Mouse (Mus musculus) layer of hippocampus, adult 2 months (tissue): ENCODE measurements at regions not wholly inside any gene's neighbourhood (a gene's known extent, or its start where the extent isn't known, plus 50 kb on each side); places are given as distances from the start of the nearest gene placed in this dataset.

ENCODE experiments used
- DNase-seq, 2 experiments: peaks; one replicate each; pipeline ENCODE4 v3.0.0; 2022; ENCODE audit warnings: low spot score in 2 of 2
- H3K27ac ChIP-seq: fragments of 200-600 bp; 2 replicates; pipeline ENCODE4 v1.8.1; 2022
- H3K4me3 ChIP-seq: fragments of 200-600 bp; 2 replicates; pipeline ENCODE4 v1.8.1; 2022; ENCODE audit warnings: mild to moderate bottlenecking
- CTCF ChIP-seq: fragments of 200-600 bp; conservative IDR thresholded peaks from 2 replicates; pipeline ENCODE4 v1.8.1; 2022; ENCODE audit warnings: antibody characterized with exemption, mild to moderate bottlenecking, moderate library complexity

GRCm38 (mm10) chr2:101247133-101247532 is 377.4 kb upstream of the Rag2 start:
- Histone ChIP-seq H3K27ac (no peak overlapping the region), H3K4me3 (no peak overlapping the region)
- TF ChIP-seq CTCF: no peak
- DNase-seq: no peak

- Histone ChIP-seq H3K4me3 (no peak overlapping the region), H3K27ac (no peak overlapping the region)
- DNase-seq: no peak
- no peak for TF ChIP-seq CTCF
These were observed 372.3 kb upstream of the Rag2 start for GRCm38 (mm10) chr2:101252228-101252627.

- no peak overlapping the region for H3K4me3 ChIP-seq
- no peak overlapping the region for H3K27ac ChIP-seq
- TF ChIP-seq CTCF: no peak
- DNase-seq: no peak
These were observed 368.1 kb upstream of the Rag2 start for GRCm38 (mm10) chr2:101256464-101256863.

GRCm38 (mm10) chr2:101263934-101264333 is 360.6 kb upstream of the Rag2 start:
- DNase-seq: no peak
- H3K4me3 ChIP-seq: no peak overlapping the region
- no peak overlapping the region for H3K27ac ChIP-seq
- no peak for TF ChIP-seq CTCF

GRCm38 (mm10) chr2:101266685-101267374 is 357.7 kb upstream of the Rag2 start:
- no peak overlapping the region for H3K4me3 ChIP-seq
- TF ChIP-seq CTCF: no peak
- no peak overlapping the region for H3K27ac ChIP-seq
- DNase-seq: no peak

- no peak for TF ChIP-seq CTCF
- Histone ChIP-seq H3K4me3 (no peak overlapping the region), H3K27ac (no peak overlapping the region)
- no peak for DNase-seq
These were observed 350.4 kb upstream of the Rag2 start for GRCm38 (mm10) chr2:101274045-101274664.

- H3K4me3 ChIP-seq: no peak overlapping the region
- TF ChIP-seq CTCF: no peak
- H3K27ac ChIP-seq: no peak overlapping the region
- DNase-seq: no peak
These were observed 339.6 kb upstream of the Rag2 start for GRCm38 (mm10) chr2:101284886-101285285.

- H3K27ac ChIP-seq: no peak overlapping the region
- no peak overlapping the region for H3K4me3 ChIP-seq
- TF ChIP-seq CTCF: no peak
- DNase-seq: no peak
These were observed 336.4 kb upstream of the Rag2 start for GRCm38 (mm10) chr2:101288119-101288518.

- H3K4me3 ChIP-seq: no peak overlapping the region
- peak; percentile 77 for TF ChIP-seq CTCF
- H3K27ac ChIP-seq: no peak overlapping the region
- no peak for DNase-seq
These were observed 335.4 kb upstream of the Rag2 start for GRCm38 (mm10) chr2:101289168-101289567.

GRCm38 (mm10) chr2:101290738-101291137 is 333.8 kb upstream of the Rag2 start:
- Histone ChIP-seq H3K27ac (no peak overlapping the region), H3K4me3 (no peak overlapping the region)
- no peak for DNase-seq
- no peak for TF ChIP-seq CTCF

GRCm38 (mm10) chr2:101295678-101296368 is 328.7 kb upstream of the Rag2 start:
- H3K27ac ChIP-seq: peak overlapping the region; percentile 74
- no peak for TF ChIP-seq CTCF
- H3K4me3 ChIP-seq: no peak overlapping the region
- DNase-seq: no peak

- Histone ChIP-seq H3K27ac (peak overlapping the region; percentile 74), H3K4me3 (no peak overlapping the region)
- TF ChIP-seq CTCF: no peak
- DNase-seq: no peak
These were observed 328.2 kb upstream of the Rag2 start for GRCm38 (mm10) chr2:101296369-101296682.

GRCm38 (mm10) chr2:101296778-101297177 is 327.7 kb upstream of the Rag2 start:
- peak; percentile 13 to 41 for DNase-seq
- TF ChIP-seq CTCF: no peak
- Histone ChIP-seq H3K4me3 (no peak overlapping the region), H3K27ac (peak overlapping the region; percentile 74)

GRCm38 (mm10) chr2:101299126-101299525 is 325.4 kb upstream of the Rag2 start:
- no peak overlapping the region for H3K4me3 ChIP-seq
- DNase-seq: no peak
- TF ChIP-seq CTCF: no peak

More at GRCm38 (mm10) chr2:101299126-101299525, 325.4 kb upstream of the Rag2 start:
- H3K27ac ChIP-seq: no peak overlapping the region
